Mouse (Mus musculus): ENCODE data around the gene Smchd1. TPM values are rescaled to one million over a fixed set of nuclear protein-coding genes. Genes with fewer than 3 reads are reported as not detected.
"Not testable (repeated sequence)": the region's sequence is repeated elsewhere in the genome, so short reads cannot be mapped to it uniquely, and the experiment has no call there.

Gene Smchd1
- polyA plus RNA-seq, 1 experiment from 2014 or later = 21.5 TPM

GRCm38 (mm10) chr17:71338627-71339026, 136.5 kb downstream of the Smchd1 start:
- ATAC-seq (ENCODE audit: low FRiP score, low TSS enrichment) (no peak), DNase-seq (ENCODE audit: low spot score) (no peak)
- no peaks in the 10 kb centered on the region for H3K27me3 ChIP-seq (ENCODE audit: control insufficient read depth, insufficient read depth, low read length)
- no peak overlapping the region for H3K27ac ChIP-seq (replicated peaks)
- no peaks in the 10 kb centered on the region for H3K4me1 ChIP-seq (replicated peaks; ENCODE audit: control insufficient read depth, insufficient read depth)
- no peak overlapping the region for H3K4me3 ChIP-seq (ENCODE audit: low read depth, low read length)
- H3K36me3 ChIP-seq (ENCODE audit: control insufficient read depth, insufficient read depth, low read length) = no peaks in the 10 kb centered on the region; the same call in 1 of the 2 replicates
- TF ChIP-seq CTCF (IDR thresholded peaks at IDR 0.05; ENCODE audit: low read depth) (no peak), EP300 (optimal IDR thresholded peaks at IDR 0.05) (no peak)
- H3K9me3 ChIP-seq (ENCODE audit: control insufficient read depth, low read length) = no peaks in the 10 kb centered on the region
- over 99% methylated on average over 6 of the region's 6 CpGs for WGBS
- H3K9ac ChIP-seq (ENCODE audit: low read length) = no peak overlapping the region
- no peak overlapping the region for H3K4me2 ChIP-seq (replicated peaks; ENCODE audit: low read depth)

DNA sequence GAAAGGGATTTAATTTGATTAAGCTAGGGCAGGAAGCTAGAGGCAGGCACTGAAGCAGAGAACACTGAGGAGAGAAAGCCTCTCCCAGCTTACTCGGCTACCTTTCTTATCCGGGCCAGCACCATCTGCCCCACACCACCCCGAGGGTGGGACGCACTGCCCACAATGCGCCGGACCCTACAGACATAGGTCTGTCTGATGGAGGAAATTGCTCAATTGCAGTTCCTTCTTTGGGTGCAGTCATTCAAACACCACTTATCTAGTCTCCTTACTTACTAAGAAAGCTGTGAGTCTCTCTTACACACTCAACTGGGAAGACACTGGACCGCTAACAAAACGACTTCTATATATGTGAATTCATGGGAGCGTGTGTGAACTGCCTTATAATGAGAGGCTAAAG, 137.6 kb downstream of the Smchd1 start:
- no peaks in the 10 kb centered on the region for H3K9me3 ChIP-seq (ENCODE audit: control insufficient read depth, low read length)
- H3K27me3 ChIP-seq (ENCODE audit: control insufficient read depth, insufficient read depth, low read length) = no peaks in the 10 kb centered on the region
- H3K4me2 ChIP-seq (replicated peaks; ENCODE audit: low read depth) = no peak overlapping the region
- H3K9ac ChIP-seq (ENCODE audit: low read length) = no peak overlapping the region
- no peak overlapping the region for H3K4me3 ChIP-seq (ENCODE audit: low read depth, low read length)
- no peaks in the 10 kb centered on the region for H3K36me3 ChIP-seq (ENCODE audit: control insufficient read depth, insufficient read depth, low read length)
- 86% methylated on average over 9 of the region's 9 CpGs for WGBS
- ATAC-seq (ENCODE audit: low FRiP score, low TSS enrichment) (no peak), DNase-seq (ENCODE audit: low spot score) (no peak)
- H3K4me1 ChIP-seq (replicated peaks; ENCODE audit: control insufficient read depth, insufficient read depth) = no peaks in the 10 kb centered on the region
- TF ChIP-seq EP300 (optimal IDR thresholded peaks at IDR 0.05) (no peak), CTCF (IDR thresholded peaks at IDR 0.05; ENCODE audit: low read depth) (no peak)
- H3K27ac ChIP-seq (replicated peaks) = no peak overlapping the region

- TF ChIP-seq CTCF (IDR thresholded peaks at IDR 0.05; ENCODE audit: low read depth) (no peak), EP300 (optimal IDR thresholded peaks at IDR 0.05) (no peak)
- no peaks in the 10 kb centered on the region for H3K9me3 ChIP-seq (ENCODE audit: control insufficient read depth, low read length)
- H3K27ac ChIP-seq (replicated peaks) = no peak overlapping the region
- no peaks in the 10 kb centered on the region for H3K4me1 ChIP-seq (replicated peaks; ENCODE audit: control insufficient read depth, insufficient read depth)
- H3K4me3 ChIP-seq (ENCODE audit: low read depth, low read length) = no peak overlapping the region
- no peaks in the 10 kb centered on the region for H3K36me3 ChIP-seq (ENCODE audit: control insufficient read depth, insufficient read depth, low read length)
- DNase-seq (ENCODE audit: low spot score) = no peak
- 45% methylated on average over 8 of the region's 8 CpGs for WGBS
- H3K4me2 ChIP-seq (replicated peaks; ENCODE audit: low read depth) = no peak overlapping the region
- H3K9ac ChIP-seq (ENCODE audit: low read length) = no peak overlapping the region
- ATAC-seq (ENCODE audit: low FRiP score, low TSS enrichment) = no peak
- H3K27me3 ChIP-seq (ENCODE audit: control insufficient read depth, insufficient read depth, low read length) = no peaks in the 10 kb centered on the region
Measured at GRCm38 (mm10) chr17:71336421-71336820, 138.7 kb downstream of the Smchd1 start.

- ATAC-seq (ENCODE audit: low FRiP score, low TSS enrichment) = no peak
- no peak overlapping the region for H3K27ac ChIP-seq (replicated peaks)
- no peak overlapping the region for H3K4me3 ChIP-seq (ENCODE audit: low read depth, low read length)
- no peaks in the 10 kb centered on the region for H3K4me1 ChIP-seq (replicated peaks; ENCODE audit: control insufficient read depth, insufficient read depth)
- no peaks in the 10 kb centered on the region for H3K9me3 ChIP-seq (ENCODE audit: control insufficient read depth, low read length)
- no peak overlapping the region for H3K9ac ChIP-seq (ENCODE audit: low read length)
- H3K36me3 ChIP-seq (ENCODE audit: control insufficient read depth, insufficient read depth, low read length) = no peaks in the 10 kb centered on the region
- no peak for TF ChIP-seq EP300 (optimal IDR thresholded peaks at IDR 0.05)
- TF ChIP-seq CTCF (IDR thresholded peaks at IDR 0.05; ENCODE audit: low read depth) = no peak
- WGBS = 46% methylated on average over 15 of the region's 15 CpGs
- H3K27me3 ChIP-seq (ENCODE audit: control insufficient read depth, insufficient read depth, low read length) = no peaks in the 10 kb centered on the region
- H3K4me2 ChIP-seq (replicated peaks; ENCODE audit: low read depth) = no peak overlapping the region
- no peak for DNase-seq (ENCODE audit: low spot score)
Measured at GRCm38 (mm10) chr17:71332298-71332697, 142.8 kb downstream of the Smchd1 start.

DNA sequence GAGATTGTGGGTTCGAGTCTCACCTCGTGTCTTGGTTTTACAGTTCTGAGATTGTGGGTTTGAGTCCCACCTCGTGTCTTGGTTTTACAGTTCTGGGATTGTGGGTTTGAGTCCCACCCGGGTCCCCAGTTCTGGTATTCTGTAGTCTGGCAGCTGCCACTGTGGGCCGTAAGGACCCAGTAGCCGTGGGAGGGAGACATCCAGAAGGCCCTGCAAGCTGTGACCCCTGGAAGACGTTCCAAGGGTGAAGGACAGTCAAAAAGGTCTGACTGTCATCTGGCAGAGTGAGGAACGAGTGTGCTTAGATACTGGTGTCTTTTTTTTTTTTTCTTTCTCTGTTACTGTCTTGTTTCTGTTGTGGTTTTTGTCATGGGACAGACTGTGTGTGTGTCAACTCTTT, 154.4 kb downstream of the Smchd1 start:
- not testable (repeated sequence) for H3K4me3 ChIP-seq (ENCODE audit: low read depth, low read length); ATAC-seq (ENCODE audit: low FRiP score, low TSS enrichment); H3K9me3 ChIP-seq (ENCODE audit: control insufficient read depth, low read length); H3K4me2 ChIP-seq (replicated peaks; ENCODE audit: low read depth); H3K27ac ChIP-seq (replicated peaks); H3K4me1 ChIP-seq (replicated peaks; ENCODE audit: control insufficient read depth, insufficient read depth); DNase-seq (ENCODE audit: low spot score); H3K36me3 ChIP-seq (ENCODE audit: control insufficient read depth, insufficient read depth, low read length); H3K27me3 ChIP-seq (ENCODE audit: control insufficient read depth, insufficient read depth, low read length); H3K9ac ChIP-seq (ENCODE audit: low read length)
- 84% methylated on average over 8 of the region's 8 CpGs for WGBS

DNA sequence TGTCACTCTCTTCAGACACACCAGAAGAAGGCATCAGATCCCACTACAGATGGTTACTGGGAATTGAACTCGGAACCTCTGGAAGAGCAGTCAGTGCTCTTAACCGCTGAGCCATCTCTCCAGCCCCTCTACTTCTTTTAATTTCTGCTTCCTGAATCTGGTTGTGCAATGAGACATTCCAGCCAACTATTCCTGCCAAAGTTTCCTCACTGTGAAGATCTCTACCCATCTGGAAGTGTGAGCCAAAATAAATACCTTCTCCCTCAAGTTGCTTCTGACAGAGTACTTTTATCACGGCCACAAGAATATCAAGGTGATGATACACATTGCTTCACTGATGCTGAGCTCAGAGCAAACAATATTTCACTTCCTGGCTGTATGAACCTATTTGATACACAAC, 155.8 kb downstream of the Smchd1 start:
- H3K9me3 ChIP-seq (ENCODE audit: control insufficient read depth, low read length) = no peaks in the 10 kb centered on the region
- no peak overlapping the region for H3K9ac ChIP-seq (ENCODE audit: low read length)
- TF ChIP-seq CTCF (IDR thresholded peaks at IDR 0.05; ENCODE audit: low read depth) (no peak), EP300 (optimal IDR thresholded peaks at IDR 0.05) (no peak)
- ATAC-seq (ENCODE audit: low FRiP score, low TSS enrichment) (no peak), DNase-seq (ENCODE audit: low spot score) (no peak)
- H3K27ac ChIP-seq (replicated peaks) = no peak overlapping the region
- no peak overlapping the region for H3K4me2 ChIP-seq (replicated peaks; ENCODE audit: low read depth)
- no peak overlapping the region for H3K4me3 ChIP-seq (ENCODE audit: low read depth, low read length)
- no peaks in the 10 kb centered on the region for H3K4me1 ChIP-seq (replicated peaks; ENCODE audit: control insufficient read depth, insufficient read depth)
- 81% methylated on average over 3 of the region's 3 CpGs for WGBS
- no peaks in the 10 kb centered on the region for H3K27me3 ChIP-seq (ENCODE audit: control insufficient read depth, insufficient read depth, low read length)
- no peaks in the 10 kb centered on the region for H3K36me3 ChIP-seq (ENCODE audit: control insufficient read depth, insufficient read depth, low read length)

Measured in stomach, postnatal 0 days (tissue).